Mouse (Mus musculus): ENCODE measurements at regions not wholly inside any gene's neighbourhood (a gene's known extent, or its start where the extent isn't known, plus 50 kb on each side); places are given as distances from the start of the nearest gene placed in this dataset.
"Not testable (repeated sequence)": the region's sequence is repeated elsewhere in the genome, so short reads cannot be mapped to it uniquely, and the experiment has no call there.

DNA sequence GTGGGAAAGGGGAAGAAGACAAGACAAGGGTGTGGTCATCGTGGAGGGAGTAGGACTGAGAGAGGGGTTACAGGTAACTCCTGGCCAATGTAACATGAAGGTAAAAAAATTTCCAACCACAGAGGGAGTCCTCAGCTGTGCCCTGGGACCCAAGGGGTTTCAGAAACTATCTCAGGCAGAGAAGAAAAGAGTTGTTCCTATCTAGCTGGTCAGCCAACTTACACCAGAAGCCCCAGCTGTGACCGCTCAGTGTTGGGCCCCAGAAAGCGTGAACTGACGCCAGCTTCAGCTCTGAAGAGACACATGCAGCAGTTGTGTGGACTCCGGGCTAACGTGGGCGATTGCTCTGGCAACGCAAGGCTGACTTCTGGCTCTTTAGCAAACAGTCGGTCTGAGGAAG, 52.2 kb downstream of the Rhob start:
- DNase-seq (ENCODE audit: low spot score in 2 of 2), result no peak
- intact Hi-C loops (cut with DNase I), result loop anchor here (5.0 kb wide), 1 partner anchor 90 kb away; no protein-coding TSS in a partner anchor

DNA sequence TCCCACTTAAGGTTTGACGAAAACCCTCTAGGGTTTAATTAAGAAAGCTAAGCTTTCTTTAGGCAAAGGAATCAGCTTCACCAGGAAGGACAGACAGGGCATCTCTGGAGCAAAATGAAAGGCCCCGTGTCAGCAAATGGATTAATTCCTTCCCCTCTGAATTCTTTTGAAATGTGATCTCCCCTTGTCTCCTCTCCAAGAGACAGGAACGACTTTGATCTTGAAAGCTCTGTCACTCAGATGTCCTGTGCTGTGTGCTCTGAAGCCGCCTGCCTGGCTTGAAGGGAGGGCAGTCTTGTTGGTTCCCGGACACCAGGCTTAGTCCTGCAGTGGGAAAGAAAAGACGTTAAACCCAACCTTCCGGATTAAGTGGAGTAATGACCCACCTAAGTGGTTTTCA, 52.8 kb downstream of the Rhob start:
- intact Hi-C loops (cut with DNase I), result loop anchor here (5.0 kb wide), 1 partner anchor 90 kb away; no protein-coding TSS in a partner anchor
- no peak for DNase-seq (ENCODE audit: low spot score in 2 of 2)

DNA sequence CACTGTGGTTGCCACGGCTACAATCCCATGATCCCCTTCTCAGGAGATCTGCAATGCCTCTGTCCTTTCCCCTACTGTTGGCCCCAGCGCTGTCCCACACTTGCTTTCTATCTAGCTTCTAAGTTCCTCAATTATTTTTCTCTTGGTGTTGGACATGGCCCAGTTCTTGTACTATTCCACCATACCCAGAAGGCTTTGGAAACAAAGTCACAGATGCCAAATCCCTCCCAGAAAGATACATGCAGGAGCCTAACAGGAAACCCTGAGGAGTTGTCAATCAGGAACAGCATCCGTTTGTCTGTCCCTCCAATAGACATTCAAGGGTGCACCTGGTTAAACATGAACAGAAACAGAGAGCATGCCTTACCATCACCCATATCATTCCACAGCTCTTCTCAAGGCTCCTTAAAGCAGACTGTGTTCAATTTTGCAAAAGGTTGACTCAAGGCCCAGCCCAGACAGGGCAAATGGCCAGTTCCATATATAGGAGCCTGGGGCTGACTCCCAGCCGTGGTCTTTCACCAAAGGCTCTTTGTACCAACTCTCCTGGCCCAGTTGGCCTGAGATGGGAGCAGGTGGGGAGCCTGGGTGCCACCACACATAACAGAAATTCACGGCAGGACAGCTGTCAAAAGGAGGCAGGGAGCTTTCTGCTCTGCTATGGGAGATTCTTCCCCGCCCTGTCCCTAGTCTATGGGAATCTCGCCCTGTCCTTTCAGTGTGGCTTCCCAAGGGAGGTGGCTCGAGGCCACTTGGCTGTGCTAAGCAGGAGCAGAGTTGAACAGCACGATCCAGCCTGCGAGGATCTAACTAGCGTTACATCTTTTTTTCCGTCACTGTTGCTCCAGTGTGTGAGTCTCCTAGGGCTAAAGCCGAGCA, 54.6 kb downstream of the Rhob start:
- intact Hi-C loops (cut with DNase I), result loop anchor here (5.0 kb wide), 1 partner anchor 88 kb away; no protein-coding TSS in a partner anchor
- DNase-seq (ENCODE audit: low spot score in 2 of 2), result no peak

DNA sequence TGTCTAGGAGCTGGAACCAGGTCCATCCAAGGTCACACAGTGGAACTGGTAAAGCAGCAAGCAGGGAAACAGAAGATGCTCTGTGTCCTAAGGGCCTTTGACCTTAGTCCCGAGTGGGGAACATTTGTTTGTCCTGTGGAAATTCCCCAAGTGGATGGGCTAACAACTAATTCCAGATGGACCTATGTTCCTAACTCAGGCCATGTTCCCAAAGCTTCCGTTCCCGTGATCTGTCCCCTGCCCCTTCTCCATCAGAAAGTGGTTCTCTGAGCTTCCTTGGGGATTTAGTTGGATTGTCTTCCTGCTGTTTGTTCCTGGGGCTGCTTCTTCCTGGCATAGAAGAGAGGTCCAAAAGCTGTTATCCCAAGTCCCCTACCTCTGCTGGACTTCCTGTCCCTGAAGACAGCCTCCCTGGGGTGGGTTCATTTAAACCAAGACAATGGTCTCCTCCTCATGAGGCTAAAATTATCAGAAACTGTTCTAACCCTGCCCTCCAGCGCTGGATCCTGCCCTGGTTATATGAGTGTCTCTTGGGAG, 55.8 kb downstream of the Rhob start:
- intact Hi-C loops (cut with DNase I), result no loop called here
- DNase-seq (ENCODE audit: low spot score in 2 of 2), result no peak

DNA sequence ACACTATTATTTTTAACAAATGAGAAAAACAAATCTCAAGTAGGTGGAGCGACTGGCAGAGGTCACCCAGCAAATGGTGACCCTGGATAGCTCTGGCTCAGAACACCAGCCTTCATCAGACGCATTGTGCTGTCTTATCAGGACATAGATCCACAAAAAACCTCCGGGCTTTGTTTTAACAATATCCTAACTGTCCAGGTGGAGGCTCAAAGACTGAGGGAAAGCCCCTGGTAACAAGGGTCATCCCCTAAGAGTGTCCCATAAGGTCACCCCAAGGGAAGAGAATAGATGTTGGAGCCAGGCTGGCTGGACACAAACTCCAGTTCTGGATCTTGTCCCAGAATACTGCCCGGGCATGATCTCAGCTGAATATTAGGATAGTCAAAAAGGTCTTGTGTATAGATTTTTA, 56.6 kb downstream of the Rhob start:
- DNase-seq (ENCODE audit: low spot score in 2 of 2), result no peak
- intact Hi-C loops (cut with DNase I), result no loop called here

DNA sequence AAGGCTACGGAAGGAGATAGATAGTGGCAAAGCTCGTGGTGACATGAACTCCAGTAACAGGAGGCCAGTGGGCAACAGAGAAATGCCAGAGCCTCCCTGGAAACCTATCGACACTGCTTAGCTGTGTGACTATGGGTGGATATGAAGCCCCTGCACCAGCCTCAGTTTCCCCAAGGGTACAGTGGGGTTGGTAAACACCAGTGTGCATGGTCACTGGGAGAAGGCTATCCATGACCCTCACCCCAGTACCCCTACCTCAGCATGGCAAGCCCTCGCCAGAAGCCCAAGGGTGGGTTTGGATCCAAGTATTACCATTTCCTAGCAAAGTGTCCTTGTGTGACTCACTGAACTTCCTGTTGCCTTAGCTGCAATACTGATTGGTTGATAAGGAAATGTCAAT, 58.5 kb downstream of the Rhob start:
- intact Hi-C loops (cut with DNase I), result no loop called here
- no peak for DNase-seq (ENCODE audit: low spot score in 2 of 2)

- intact Hi-C loops (cut with DNase I), result no loop called here
- DNase-seq (ENCODE audit: low spot score in 2 of 2), result no peak
Measured at GRCm38 (mm10) chr12:8440373-8440772, 59.4 kb downstream of the Rhob start.

- intact Hi-C loops (cut with DNase I), result no loop called here
Measured at GRCm38 (mm10) chr12:8439957-8440356, 59.9 kb downstream of the Rhob start.

DNA sequence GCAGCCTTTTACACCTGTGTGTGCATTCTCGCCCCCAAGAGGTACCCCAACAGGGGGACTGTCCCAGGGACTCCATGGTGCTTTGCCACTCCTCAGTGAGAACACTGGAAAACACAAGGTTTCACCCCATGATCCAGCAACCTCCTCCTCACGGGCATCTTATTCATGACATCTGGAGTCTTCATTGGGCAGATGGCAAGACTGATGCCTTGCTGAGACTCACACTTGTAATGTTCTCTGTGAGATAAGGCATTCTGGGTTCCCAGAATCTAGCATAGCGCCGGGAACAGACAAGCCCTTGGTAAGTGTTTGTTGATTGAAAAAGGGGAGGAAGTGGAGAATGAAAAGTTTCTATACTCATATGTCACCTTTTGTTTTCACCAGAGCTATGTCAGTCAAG, 60.3 kb downstream of the Rhob start:
- intact Hi-C loops (cut with DNase I), result no loop called here
- no peak for DNase-seq (ENCODE audit: low spot score in 2 of 2)

More at GRCm38 (mm10) chr12:8439957-8440356, 59.9 kb downstream of the Rhob start:
- DNase-seq (ENCODE audit: low spot score in 2 of 2), result no peak

DNA sequence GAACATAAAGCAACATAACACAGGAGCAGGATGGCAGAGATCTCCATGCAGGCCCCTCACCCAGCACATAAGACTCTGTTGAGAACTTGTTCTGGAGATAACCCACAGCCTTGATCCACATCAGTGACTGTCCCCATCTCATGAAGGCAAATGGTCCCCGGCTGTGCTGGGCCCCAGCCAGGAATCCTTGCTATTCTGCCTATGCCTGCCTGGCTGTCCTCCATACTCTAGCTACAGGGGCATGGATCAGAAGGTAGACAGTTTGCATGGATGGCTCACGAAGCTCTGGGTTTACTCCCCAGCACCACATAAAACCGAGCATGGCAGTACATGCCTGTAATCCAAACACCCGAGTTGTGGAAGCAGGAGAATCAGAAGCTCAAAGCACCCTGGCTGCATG, 61.2 kb downstream of the Rhob start:
- intact Hi-C loops (cut with DNase I), result no loop called here
- no peak for DNase-seq (ENCODE audit: low spot score in 2 of 2)

DNA sequence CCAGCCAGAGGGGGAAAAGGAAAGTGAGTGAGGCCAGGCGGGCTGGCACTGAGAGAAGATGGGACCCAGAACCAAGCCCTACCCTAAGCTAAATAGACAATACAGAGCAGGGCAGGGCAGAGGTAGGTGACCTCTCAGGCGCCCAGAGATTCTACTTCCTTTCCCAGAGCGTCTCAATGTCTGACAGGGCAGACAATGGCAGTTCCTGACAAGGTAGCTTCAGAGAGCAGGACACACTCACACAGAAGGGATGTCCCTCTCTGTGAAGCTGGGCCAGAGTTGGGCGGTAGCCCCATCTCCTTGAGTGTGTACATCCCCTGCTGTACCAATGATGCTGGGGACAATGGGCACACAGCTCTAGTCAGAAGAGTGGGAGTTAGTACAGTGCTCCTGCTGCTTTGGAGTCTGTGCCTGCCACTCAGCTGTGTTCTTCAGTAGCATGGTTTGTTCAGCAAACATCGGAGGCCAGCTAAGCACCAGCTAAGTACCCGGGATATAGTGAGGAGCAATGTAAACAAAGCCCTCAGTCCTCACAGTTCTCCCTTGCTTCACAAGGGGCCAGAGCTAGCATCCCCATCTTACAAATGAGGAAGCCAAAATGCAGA, 62.7 kb downstream of the Rhob start:
- intact Hi-C loops (cut with DNase I), result no loop called here
- DNase-seq (ENCODE audit: low spot score in 2 of 2), result no peak

- intact Hi-C loops (cut with DNase I), result no loop called here
Measured at GRCm38 (mm10) chr12:8436553-8436952, 63.3 kb downstream of the Rhob start.

DNA sequence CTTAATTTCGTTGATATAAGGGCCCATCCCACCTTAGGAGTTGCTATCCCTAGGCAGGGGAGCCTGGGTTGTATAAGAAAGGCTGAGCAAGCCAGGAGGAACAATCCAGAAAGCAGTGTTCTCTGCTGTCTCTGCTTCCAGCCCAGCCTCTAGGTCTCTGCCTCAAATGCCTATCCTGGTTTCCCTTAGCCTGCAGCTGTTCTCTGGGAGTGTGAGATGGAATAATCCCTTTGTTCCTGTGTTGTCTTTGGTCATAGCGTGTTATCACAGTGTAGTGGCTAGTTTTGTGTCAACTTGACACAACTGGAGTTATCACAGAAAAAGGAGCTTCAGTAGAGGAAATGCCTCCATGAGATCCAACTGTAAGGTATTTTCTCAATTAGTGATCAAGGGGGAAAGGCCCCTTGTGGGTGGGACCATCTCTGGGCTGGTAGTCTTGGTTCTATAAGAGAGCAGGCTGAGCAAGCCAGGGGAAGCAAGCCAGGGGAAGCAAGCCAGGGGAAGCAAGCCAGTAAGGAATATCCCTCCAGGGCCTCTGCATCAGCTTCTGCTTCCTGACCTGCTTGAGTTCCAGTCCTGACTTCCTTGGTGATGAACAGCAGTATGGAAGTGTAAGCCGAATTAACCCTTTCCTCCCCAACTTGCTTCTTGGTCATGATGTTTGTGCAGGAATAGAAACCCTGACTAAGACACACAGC, 64.0 kb downstream of the Rhob start:
- DNase-seq (ENCODE audit: low spot score in 2 of 2); intact Hi-C loops (cut with DNase I): not testable (repeated sequence)

More at GRCm38 (mm10) chr12:8436553-8436952, 63.3 kb downstream of the Rhob start:
- DNase-seq (ENCODE audit: low spot score in 2 of 2), result no peak

- intact Hi-C loops (cut with DNase I), result no loop called here
- DNase-seq (ENCODE audit: low spot score in 2 of 2), result no peak
Measured at GRCm38 (mm10) chr12:8428228-8428990, 71.4 kb downstream of the Rhob start.

DNA sequence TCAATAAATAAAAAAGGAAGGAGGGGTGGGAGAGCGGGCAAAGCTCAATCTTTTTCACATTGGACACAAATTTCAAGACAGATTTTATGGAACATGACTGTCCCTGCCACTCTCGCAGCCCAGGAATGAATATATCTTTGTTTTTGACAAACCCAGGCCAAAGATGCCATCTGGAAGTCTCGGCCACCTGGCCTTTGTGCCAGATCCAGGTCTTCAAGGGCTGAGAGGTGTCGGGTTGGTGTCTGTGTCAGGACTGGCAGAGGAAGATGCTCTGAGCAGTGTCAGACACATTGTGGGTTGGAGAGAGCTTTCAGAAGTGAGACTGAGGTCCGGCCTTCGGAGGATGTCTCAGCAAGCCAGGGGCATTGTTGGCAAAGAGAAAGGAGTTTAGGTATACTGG, 75.3 kb downstream of the Rhob start:
- intact Hi-C loops (cut with DNase I), result no loop called here
- DNase-seq (ENCODE audit: low spot score in 2 of 2), result no peak

GRCm38 (mm10) chr12:8422676-8423075, 77.1 kb downstream of the Rhob start:
- intact Hi-C loops (cut with DNase I), result no loop called here
- no peak for DNase-seq (ENCODE audit: low spot score in 2 of 2)

DNA sequence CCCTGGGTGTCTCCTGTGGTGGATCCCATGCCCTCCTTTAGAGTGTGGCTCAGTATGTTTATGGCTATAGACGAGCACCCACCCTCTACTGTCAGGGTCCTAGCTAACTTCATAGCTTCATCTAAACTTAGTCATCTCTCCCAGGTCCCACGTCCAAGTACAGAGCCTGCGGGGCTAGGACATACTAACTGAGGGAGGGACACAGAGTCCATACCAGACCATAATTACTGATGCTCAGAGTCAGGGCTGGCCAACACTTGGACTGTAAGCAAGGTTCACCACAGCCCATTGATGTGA, 78.6 kb downstream of the Rhob start:
- intact Hi-C loops (cut with DNase I), result no loop called here
- DNase-seq (ENCODE audit: low spot score in 2 of 2), result no peak

- intact Hi-C loops (cut with DNase I), result no loop called here
Measured at GRCm38 (mm10) chr12:8420511-8421270, 79.1 kb downstream of the Rhob start.

DNA sequence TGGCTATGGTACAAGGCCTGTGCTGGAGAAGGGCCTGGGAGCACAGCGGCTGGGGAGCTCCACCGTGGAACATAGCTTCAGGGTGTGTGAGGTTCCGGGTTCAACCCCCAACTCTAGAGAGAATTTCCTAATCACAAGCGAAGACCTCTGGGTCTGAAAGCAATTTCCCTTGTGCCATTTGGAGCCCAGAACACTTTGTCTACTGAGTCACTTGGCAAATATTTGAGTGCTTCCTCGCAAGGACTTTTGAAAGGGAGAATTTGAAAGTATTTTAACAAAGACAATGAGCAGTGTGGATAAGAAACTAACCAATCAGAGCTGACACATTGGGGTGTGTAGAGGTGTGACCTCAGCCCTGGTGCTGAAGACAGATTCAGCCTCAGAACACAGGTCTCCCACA, 80.9 kb downstream of the Rhob start:
- no peak for DNase-seq (ENCODE audit: low spot score in 2 of 2)
- intact Hi-C loops (cut with DNase I), result no loop called here

More at GRCm38 (mm10) chr12:8420511-8421270, 79.1 kb downstream of the Rhob start:
- no peak for DNase-seq (ENCODE audit: low spot score in 2 of 2)

Data from left cerebral cortex, postnatal 14 days (tissue).